Comparison of ENCODE assay signal across 17 mouse cellular contexts in the genomic region with DNA sequence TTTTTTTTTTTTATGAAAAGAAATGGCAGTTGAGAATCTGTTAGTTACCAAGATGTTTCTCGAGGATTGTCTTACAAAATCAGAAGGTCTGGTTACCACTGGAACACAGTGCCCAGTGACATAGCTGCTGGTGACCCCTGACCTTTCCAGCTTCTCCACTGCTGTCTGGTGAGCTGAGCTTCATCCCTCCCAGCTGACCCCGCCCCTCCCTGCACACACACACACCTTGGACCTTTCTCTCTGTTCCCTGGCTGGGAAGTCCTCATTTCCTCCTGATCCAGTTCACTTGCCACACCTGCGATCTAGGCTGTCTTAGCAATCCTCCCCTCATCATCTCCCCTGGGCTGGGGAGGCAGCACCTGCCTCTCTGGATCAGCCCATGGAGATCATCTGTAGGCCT.
"Had no signal": no experiment of that assay in that cellular context is flagged by ENCODE, and none has a peak within 500 bp of the region (broad histone marks: within the 10 kb centered on the region; RNA-seq: fewer than 3 reads in every experiment).

No protein-coding gene starts in this region.

- H3K4me2 ChIP-seq: liver, embryonic 13.5 days; lung, embryonic 14.5 days; midbrain, embryonic 12.5 days; midbrain, embryonic 15.5 days; neural tube, embryonic 12.5 days; neural tube, embryonic 15.5 days; stomach, embryonic 15.5 days had no signal

- H3K4me3 ChIP-seq: left cerebral cortex, adult 2 months; liver, embryonic 13.5 days; midbrain, embryonic 12.5 days; midbrain, embryonic 15.5 days; neural tube, embryonic 12.5 days; neural tube, embryonic 15.5 days; stomach, embryonic 15.5 days had no signal

- H3K4me1 ChIP-seq: midbrain, embryonic 15.5 days; neural tube, embryonic 15.5 days; stomach, embryonic 15.5 days had no signal

- DNase-seq: layer of hippocampus, postnatal 36 days; liver, embryonic 13.5 days; lung, embryonic 14.5 days; right cerebral cortex, adult 18-20 months; right cerebral cortex, postnatal 14 days; right cerebral cortex, postnatal 4 days; spleen, adult 18-20 months; thymus, postnatal 25 days had no signal

- H3K9me3 ChIP-seq: liver, embryonic 13.5 days; midbrain, embryonic 12.5 days; midbrain, embryonic 15.5 days; neural tube, embryonic 12.5 days; neural tube, embryonic 15.5 days; stomach, embryonic 15.5 days had no signal

- H3K36me3 ChIP-seq: liver, embryonic 13.5 days; midbrain, embryonic 12.5 days; midbrain, embryonic 15.5 days; neural tube, embryonic 12.5 days; neural tube, embryonic 15.5 days; stomach, embryonic 15.5 days had no signal

- H3K27me3 ChIP-seq: liver, embryonic 13.5 days; midbrain, embryonic 15.5 days; neural tube, embryonic 12.5 days; neural tube, embryonic 15.5 days; stomach, embryonic 15.5 days had no signal

- H3K27ac ChIP-seq: kidney, postnatal 0 days; left cerebral cortex, adult 2 months; liver, embryonic 13.5 days; macrophage; midbrain, embryonic 12.5 days; midbrain, embryonic 15.5 days; neural tube, embryonic 12.5 days; neural tube, embryonic 15.5 days; stomach, embryonic 15.5 days had no signal

- H3K9ac ChIP-seq: liver, embryonic 13.5 days; lung, embryonic 14.5 days; midbrain, embryonic 12.5 days; midbrain, embryonic 15.5 days; neural tube, embryonic 12.5 days; neural tube, embryonic 15.5 days; stomach, embryonic 15.5 days had no signal

- ATAC-seq: lung, postnatal 0 days; midbrain, embryonic 15.5 days had no signal
